Mouse (Mus musculus) splenic B cell, adult 2 months (primary cell): ENCODE data around the gene Rgs6.
A peak's percentile ranks its signal among the peaks of the same experiment; 100 is the strongest.

Experiments
- DNase-seq: peaks from one replicate; pipeline ENCODE4 v3.0.0-alpha.2; 2011; ENCODE audit warnings: low read depth, low spot score
- H3K27me3 ChIP-seq: 2 replicates; pipeline ENCODE4 v1.6.1; 2012; ENCODE audit warnings: mild to moderate bottlenecking, low read length, moderate library complexity, mixed read lengths; ENCODE audit not compliant: control insufficient read depth, poor library complexity, insufficient read depth, severe bottlenecking
- H3K36me3 ChIP-seq: 2 replicates; pipeline ENCODE4 v1.6.1; 2012; ENCODE audit warnings: mild to moderate bottlenecking, low read length, moderate library complexity, mixed read lengths; ENCODE audit not compliant: control insufficient read depth, poor library complexity, insufficient read depth, severe bottlenecking

The Rgs6 gene

DNA sequence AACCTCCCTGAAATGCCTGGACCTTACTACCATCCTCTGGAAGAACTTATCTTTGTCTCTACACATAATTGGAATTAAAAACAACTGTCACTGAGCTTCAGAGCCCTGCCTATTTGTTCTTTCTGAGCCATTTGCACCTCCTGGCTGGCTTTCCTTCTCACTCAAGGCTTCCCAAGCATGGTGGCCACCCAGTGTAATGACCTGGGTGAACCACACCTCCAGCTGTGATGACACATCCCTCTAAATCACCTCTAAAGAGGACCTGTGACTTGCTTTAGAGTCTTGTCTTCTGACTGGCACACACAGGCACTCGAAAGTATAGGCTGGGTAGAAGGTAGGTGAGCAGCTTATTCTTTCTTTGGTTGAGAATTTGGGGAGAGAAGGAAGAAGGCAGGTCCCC is 509.7 kb downstream of the Rgs6 start:
- no peaks in the 10 kb centered on the region for H3K36me3 ChIP-seq
- no peak for DNase-seq

DNA sequence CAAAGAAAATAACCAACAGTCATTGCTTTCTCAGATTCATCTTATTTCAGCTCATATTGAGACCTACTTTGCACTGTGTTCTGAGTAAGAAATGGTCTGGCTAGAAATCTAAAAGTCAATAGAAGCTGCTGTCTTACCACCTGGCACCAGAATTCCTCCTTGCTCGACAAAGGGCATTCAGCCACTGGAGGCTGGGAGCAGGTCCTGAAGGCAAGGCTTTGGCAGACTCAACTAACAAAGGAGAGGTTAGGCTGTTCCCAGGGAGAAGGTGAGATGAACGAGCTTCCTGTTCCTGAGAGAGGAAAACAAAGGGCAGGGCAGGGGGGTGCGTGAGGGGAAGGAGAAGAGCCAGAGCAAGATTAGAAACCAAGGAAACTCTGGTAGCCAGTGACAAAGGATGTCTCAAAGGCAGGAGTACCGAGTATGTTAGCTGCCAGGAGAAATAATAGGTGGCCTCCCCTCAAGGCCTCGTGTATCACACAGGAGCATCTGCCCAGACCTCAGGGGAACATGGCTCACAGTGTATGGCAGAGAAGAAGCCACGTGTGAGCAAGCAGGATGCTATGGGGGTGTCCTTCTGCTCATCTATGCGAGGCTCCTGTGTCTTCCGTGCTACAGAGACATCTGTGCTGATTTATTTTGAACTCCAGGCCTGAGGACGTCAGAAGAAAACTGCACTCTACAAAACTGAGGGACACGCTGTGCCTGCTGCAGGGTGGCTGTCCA is 510.7 kb downstream of the Rgs6 start:
- H3K27me3 ChIP-seq = no peaks in the 10 kb centered on the region
- no peaks in the 10 kb centered on the region for H3K36me3 ChIP-seq
- DNase-seq = no peak

More for the DNA sequence above, 509.7 kb downstream of the Rgs6 start:
- no peaks in the 10 kb centered on the region for H3K27me3 ChIP-seq

DNA sequence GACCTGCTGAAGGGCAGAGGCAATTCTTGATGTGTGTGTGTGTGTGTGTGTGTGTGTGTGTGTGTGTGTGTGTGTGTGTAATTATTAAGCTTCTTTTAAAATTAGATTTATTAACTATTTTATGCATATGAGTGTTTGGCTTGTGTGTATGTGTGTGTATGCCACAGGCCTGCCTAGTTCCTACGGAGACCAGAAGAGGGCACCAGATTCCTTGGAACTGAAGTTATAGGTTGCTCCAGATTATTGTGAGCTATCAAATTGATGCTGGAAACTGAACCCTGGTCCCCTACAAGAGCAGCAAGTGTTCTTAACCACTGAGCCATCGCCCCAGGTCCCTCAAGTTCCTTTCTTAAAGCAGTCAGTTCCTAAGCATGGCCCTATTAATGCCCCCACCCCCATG is 511.8 kb downstream of the Rgs6 start:
- no peak for DNase-seq
- Histone ChIP-seq H3K36me3 (no peaks in the 10 kb centered on the region), H3K27me3 (no peaks in the 10 kb centered on the region)

DNA sequence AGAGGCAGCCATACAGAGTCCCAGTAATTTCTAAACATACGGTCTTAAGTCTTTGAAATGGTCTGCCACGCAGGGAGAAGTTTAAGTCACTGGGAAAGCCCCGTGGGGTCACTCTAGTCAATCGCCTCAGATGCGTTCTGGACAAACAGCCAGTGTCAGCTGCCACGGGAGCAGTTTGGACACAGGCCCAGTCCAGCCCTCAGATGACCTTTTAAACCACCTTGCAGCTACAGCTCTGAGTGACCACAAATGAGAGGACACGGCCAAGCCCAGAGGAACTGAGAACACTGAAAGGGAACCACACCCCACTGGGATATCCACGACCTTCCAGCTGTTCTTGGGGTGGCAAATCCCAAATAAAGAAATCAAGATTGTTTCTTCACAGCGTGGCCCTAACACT is 512.3 kb downstream of the Rgs6 start:
- no peaks in the 10 kb centered on the region for H3K36me3 ChIP-seq
- DNase-seq = no peak
- H3K27me3 ChIP-seq = no peaks in the 10 kb centered on the region

DNA sequence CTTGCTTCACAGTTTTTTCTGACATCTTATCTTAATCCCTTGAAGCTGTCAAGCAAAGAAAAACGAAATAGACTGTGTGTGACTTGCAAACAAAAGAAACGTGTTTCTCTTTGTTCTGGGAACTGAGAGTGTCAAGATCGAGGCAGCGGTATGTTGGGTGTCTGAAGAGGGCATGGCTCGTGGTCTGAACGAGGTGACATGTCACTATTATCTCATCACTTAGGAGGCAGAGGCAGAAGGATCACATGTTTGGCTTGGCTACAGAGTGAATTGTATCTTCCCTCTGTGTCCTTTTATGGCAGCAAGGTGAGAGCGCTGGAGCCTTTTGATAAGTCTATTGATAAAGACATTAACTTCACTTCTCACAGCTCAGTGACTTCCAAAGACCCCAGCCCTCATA is 512.8 kb downstream of the Rgs6 start:
- no peak for DNase-seq
- no peaks in the 10 kb centered on the region for H3K36me3 ChIP-seq
- no peaks in the 10 kb centered on the region for H3K27me3 ChIP-seq

DNA sequence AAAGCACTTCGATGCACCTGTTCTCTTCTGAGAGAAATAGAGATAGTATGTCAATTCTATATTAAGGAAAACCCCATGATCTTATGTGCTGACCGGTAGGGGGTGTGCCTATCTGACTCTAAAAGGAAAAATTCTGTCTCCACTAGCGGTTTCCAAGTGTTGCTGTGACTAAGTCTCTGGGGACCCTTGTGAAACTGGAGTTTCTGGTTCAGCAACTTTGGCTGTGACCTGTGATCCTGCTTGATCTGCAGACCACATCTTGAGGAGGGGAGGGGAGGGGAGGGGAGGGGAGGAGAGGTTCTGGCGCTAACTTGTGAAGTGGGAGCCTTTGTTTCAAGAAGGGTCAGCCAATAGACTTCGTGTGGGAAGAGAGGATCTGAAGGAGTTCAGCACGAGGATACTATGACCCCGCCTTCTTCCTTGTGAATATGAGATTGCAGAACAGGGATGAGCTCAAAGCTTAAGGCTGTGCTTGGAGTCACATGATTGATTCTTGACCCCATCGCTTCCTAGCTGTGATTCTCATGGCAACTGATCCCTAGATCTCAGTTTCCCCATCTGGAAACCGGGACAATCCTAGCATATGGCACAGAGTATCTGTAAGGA is 517.5 kb downstream of the Rgs6 start:
- H3K27me3 ChIP-seq = no peaks in the 10 kb centered on the region
- no peak for DNase-seq
- no peaks in the 10 kb centered on the region for H3K36me3 ChIP-seq

DNA sequence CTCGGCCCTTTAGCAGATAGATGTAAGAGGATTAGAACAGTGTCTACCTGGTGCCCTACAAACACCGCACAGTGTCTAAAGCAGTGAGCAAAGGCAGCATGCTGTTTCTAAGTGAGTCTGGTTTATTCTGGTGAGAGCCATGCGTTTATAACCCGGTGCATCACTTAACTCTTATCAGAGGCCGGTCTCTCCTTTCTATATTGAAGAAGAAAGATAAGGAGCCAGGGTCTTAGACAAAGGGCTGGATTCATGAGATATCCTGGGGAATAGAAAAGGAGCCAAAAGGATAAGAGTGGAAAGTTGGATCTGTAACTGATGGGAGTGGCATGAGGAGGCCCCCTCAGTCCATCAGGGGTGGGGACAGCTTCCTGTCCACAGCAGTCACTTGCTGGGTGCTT is 518.0 kb downstream of the Rgs6 start:
- DNase-seq = no peak
- H3K27me3 ChIP-seq = no peaks in the 10 kb centered on the region
- no peaks in the 10 kb centered on the region for H3K36me3 ChIP-seq

DNA sequence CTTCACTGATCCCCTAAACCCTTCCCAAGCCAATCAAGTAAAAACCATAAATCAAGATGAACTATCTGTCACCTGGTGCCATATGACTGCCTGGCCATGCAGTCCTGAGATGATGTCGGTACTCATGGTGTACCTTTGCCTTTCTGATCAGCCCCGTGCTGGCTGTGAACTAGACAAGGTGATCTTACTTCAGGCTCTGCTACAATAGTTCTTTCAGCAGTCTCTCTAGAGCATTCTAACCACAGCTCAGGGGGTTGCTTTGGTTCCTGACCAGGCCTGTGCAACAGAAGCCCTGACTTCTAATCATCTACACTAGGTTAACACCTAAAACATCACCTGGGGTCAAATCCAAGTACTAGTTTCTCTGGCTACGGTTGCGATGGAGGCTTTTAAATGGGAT is 521.4 kb downstream of the Rgs6 start:
- Histone ChIP-seq H3K36me3 (no peaks in the 10 kb centered on the region), H3K27me3 (no peaks in the 10 kb centered on the region)
- no peak for DNase-seq

DNA sequence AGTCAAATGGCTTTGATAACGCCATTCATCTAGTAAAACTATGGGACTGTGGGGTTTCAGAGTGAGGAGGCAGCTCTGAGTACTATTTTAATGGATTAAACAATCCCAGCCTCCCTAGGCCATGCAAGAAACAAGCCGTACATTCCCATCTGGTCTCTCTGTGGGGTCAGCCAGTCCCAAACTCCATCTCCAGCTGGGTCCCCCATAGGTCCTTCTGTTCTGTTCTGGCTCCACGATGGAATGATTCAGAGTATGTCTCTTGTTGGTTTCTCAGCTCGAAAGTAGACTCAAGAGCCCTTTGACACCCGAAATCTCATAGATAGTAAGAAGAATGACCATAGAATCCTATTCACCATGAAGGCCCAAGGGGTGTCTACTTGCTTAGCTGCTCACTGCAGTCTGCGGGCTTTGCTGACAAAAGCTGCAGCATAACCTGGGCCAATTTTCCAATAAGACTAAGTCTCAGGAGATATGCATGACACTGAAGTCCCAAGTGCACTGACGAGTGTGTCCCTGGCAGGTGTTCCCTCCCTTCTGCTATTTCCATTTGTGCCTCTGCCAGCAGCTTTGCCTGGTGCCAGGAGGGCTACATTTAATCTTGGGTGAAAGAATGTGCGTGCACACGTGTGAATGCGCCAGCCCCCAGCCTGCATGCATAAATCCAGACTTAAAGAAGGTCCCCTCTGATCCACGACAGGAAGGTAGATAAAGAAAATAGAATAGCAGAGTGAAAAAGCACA is 522.0 kb downstream of the Rgs6 start:
- Histone ChIP-seq H3K36me3 (no peaks in the 10 kb centered on the region), H3K27me3 (no peaks in the 10 kb centered on the region)

DNA sequence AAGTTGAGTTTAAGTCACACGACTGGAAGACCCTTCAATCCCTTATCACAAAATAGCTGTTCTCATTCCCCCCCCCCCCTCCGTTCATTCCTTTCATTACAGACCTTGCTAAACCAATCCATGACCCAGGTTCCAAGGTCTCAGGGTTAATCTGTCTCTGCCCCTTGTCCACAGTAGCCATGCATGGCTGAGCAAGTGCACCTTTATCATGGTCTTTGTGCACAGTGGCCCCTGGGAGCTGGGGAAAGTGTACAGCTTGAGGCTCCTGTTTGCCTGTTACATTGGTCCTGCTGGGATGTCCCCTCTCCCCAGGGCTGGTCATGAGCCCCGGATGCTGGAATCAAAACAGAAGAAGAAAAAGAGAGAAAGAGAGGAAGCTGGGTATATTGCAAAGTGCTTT is 522.6 kb downstream of the Rgs6 start:
- no peaks in the 10 kb centered on the region for H3K27me3 ChIP-seq
- no peak for DNase-seq
- H3K36me3 ChIP-seq = no peaks in the 10 kb centered on the region

More for the DNA sequence above, 522.0 kb downstream of the Rgs6 start:
- DNase-seq = no peak

DNA sequence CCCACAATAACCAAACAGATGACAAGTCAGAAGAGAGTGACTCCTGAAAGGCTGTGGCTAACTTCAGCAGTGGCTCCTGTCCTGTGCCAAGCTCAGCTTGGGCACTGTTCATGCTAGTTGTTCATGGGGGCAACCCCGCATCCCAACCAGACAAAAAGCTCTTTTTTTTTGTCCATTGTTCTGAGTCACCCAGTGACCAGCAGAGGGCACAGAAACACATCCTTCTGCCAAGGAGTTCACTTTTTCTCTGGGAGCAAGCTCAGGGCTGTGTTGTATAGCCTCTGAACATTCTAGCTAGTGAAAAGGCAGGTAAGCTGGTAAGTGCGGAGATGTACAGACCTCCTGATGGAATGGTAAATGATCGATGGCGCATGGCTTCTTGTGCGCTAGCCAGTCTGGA is 524.2 kb downstream of the Rgs6 start:
- DNase-seq = no peak
- Histone ChIP-seq H3K27me3 (no peaks in the 10 kb centered on the region), H3K36me3 (no peaks in the 10 kb centered on the region)

DNA sequence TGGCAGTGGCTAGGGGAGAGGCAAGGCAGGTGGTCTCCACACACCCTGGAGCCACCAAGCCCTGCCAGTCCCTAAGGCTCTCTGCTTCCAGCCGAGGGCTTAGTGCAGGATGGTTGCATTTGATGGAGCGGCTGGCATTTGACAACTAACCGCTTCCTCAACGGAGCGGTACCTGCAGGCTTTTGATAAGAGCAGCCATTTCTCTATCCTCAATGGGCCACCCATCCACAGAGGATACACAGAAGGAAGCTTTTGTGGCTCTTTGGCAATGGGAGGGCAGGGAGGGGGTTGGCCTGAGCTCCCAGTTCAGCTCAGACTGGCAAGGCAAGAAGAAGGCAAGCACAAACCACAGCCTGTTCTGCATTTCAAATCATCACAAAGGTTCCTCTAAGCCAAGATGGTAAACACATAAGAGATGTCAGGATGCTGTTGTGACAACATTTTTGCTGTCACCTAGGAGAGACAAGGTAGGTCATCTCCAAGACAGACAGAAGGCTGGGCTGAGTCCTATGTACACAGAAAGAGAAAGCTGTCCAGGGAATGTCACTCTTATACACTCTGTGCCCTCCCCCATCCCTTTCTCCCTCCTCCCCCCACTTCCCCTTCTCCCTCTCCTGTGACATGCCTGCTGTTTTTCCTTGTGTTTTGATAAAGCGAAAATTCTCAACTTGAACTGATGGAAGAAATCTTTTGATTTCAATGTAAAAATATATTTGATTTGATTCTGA is 525.0 kb downstream of the Rgs6 start:
- no peaks in the 10 kb centered on the region for H3K27me3 ChIP-seq
- no peak for DNase-seq
- H3K36me3 ChIP-seq = no peaks in the 10 kb centered on the region

DNA sequence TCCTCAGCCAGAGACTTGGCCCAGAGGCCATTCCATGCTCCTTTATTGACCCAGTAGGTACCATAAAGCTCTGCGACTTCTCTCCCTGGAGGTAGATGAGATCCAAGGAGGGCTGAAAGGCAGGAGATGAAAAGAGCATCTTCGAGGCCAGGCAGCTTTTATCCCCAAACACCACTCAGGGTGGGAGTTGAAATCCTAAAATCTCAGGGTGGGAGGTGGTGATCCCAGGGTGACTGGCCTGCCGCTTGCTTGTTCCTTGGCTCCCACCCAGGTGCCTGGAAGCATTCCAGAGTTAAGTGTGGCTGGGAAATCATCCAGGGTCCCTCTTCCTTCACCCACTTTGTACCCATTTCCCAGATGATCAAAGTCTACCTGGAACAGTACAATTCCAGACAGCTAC is 525.9 kb downstream of the Rgs6 start:
- H3K36me3 ChIP-seq = no peaks in the 10 kb centered on the region
- no peaks in the 10 kb centered on the region for H3K27me3 ChIP-seq
- DNase-seq = no peak

DNA sequence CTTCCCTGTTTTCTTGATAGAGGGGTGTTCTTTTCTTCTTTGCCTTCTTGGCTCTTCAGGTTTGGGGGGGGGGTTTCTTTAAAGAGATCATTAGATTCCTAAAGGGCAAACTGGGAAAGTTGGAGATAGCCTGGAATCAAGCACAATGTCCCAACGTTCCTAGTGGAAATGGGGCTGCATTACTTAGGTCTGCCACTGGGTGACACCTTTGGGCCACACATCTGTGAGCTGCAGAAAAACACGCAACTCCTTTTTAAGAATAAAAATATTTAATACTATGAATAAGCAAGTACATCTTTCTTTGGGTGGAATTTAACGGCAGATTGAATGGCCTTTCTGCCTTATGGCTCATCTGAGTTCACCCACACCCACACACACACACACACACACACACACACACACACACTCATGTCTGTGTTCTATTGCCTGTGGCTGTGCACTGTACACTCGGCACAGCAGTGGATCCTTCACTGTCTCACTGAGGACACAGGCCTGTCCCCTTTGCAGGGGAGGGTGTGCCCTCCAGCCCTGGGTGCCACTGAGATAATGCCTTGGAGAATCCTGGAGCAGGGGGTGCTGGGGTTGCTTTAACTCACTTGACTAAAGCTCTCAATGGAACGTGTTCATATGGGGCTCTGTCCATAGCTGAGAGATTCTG is 526.4 kb downstream of the Rgs6 start:
- peak; percentile 17 for DNase-seq
- no peaks in the 10 kb centered on the region for H3K36me3 ChIP-seq
- no peaks in the 10 kb centered on the region for H3K27me3 ChIP-seq
